Mouse (Mus musculus): ENCODE measurements around the gene Avpr1b.

DNA sequence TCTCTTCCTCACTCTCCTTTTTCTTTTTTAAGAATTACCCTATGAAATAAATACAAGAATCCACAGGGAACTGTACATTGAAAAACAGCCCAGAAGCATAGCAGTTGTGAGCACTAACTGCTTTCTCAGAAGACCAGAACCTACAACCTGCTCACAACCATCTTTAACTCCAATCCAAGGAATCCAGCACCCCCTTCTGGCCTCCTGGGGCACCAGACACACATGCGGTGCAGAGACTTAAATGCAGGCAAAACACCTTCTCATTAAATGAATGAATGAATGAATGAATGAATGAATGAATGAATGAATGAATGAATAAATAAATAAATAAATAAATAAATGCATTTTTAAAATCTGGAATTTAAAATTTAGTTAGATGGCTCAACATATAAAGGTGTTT is 19.5 kb downstream of the Avpr1b start:
- TF ChIP-seq CTCF (IDR thresholded peaks at IDR 0.05; ENCODE audit: extremely low read depth, insufficient read length, insufficient replicate concordance, low read depth, low read length) (no peak), POLR2A (IDR thresholded peaks at IDR 0.05; ENCODE audit: low read depth, low read length) (no peak)

Data from small intestine, adult 2 months (tissue).